Mouse (Mus musculus) lung, adult 2 months (tissue): ENCODE results near the gene Trip10. TPM values are rescaled to one million over a fixed set of nuclear protein-coding genes. Genes with fewer than 3 reads are reported as not detected.

Experiments used
- DNase-seq: peaks from one replicate; pipeline ENCODE4 v3.0.0; 2022
- H3K4me1 ChIP-seq: fragments of 200-500 bp; 2 replicates; pipeline ENCODE4 v1.6.1; 2011; ENCODE audit warnings: low read length; ENCODE audit not compliant: control insufficient read depth, insufficient read depth
- H3K4me3 ChIP-seq: fragments of 200-500 bp; replicated peaks from 2 replicates; pipeline ENCODE3; 2011; ENCODE audit warnings: low read depth, mild to moderate bottlenecking, control low read depth, low read length; ENCODE audit errors: extremely low read depth
- CTCF ChIP-seq: fragments of 200-500 bp; IDR thresholded peaks from 2 replicates; pipeline ENCODE4 v1.5.1; 2011; ENCODE audit warnings: mild to moderate bottlenecking, low read length, control low read depth; ENCODE audit not compliant: insufficient read depth
- POLR2A ChIP-seq: fragments of 200-500 bp; IDR thresholded peaks from 2 replicates; pipeline ENCODE4 v1.6.1; 2011; ENCODE audit warnings: low read depth, mild to moderate bottlenecking, control low read depth, low read length, borderline replicate concordance; ENCODE audit errors: extremely low read depth
- WGBS: fragments of 180-500 bp; shearing (Covaris S2); methylation state at CpG from one replicate; pipeline ENCODE4 v1.1.7; 2018; 5-methylcytosine and 5-hydroxymethylcytosine counted together
- polyA plus RNA-seq: library from polyadenylated mRNA; depleted of rRNA; stranded (reverse); fragments of >200 nt; gene quantifications from 2 replicates; pipeline ENCODE4 v1.2.3, GENCODE M21; 2012

Gene Trip10
- polyA plus RNA-seq, 1 experiment = 50.7 TPM

GRCm38 (mm10) chr17:57248771-57249170, 484 bp upstream of the Trip10 start:
- 4% methylated on average over 13 of the region's 13 CpGs for WGBS
- Histone ChIP-seq H3K4me1 (peaks cover 8% of the 10 kb centered on the region), H3K4me3 (peak overlapping the region; percentile 51)
- peak; percentile 39 for DNase-seq
- no peak for TF ChIP-seq CTCF
- TF ChIP-seq POLR2A = no peak

GRCm38 (mm10) chr17:57250461-57251160, 1.4 kb downstream of the Trip10 start:
- Histone ChIP-seq H3K4me3 (peak overlapping the region; percentile 94), H3K4me1 (peaks cover 8% of the 10 kb centered on the region)
- TF ChIP-seq POLR2A = peak; percentile 15; the same call in 1 of the 2 replicates
- TF ChIP-seq CTCF = no peak
- WGBS = 7% methylated on average over 33 of the region's 33 CpGs
- DNase-seq = peak; percentile 66

- TF ChIP-seq CTCF (no peak), POLR2A (no peak)
- WGBS = 98% methylated on average over 3 of the region's 3 CpGs
- no peak for DNase-seq
- Histone ChIP-seq H3K4me3 (no peak overlapping the region), H3K4me1 (peaks cover 8% of the 10 kb centered on the region)
These were observed 2.2 kb downstream of the Trip10 start for GRCm38 (mm10) chr17:57251431-57251830.

- TF ChIP-seq CTCF = no peak
- no peak for TF ChIP-seq POLR2A
These were observed 4.1 kb downstream of the Trip10 start for GRCm38 (mm10) chr17:57253306-57253705.

GRCm38 (mm10) chr17:57255354-57255753, 6.1 kb downstream of the Trip10 start:
- no peak for DNase-seq
- no peak for TF ChIP-seq CTCF
- no peak for TF ChIP-seq POLR2A
- 69% methylated on average over 14 of the region's 14 CpGs for WGBS
- Histone ChIP-seq H3K4me3 (no peak overlapping the region), H3K4me1 (no peaks in the 10 kb centered on the region)

More at GRCm38 (mm10) chr17:57253306-57253705, 4.1 kb downstream of the Trip10 start:
- peaks cover 4% of the 10 kb centered on the region for H3K4me1 ChIP-seq
- no peak for DNase-seq
- H3K4me3 ChIP-seq = no peak overlapping the region
- 56% methylated on average over 6 of the region's 6 CpGs for WGBS

- no peak for DNase-seq
- 94% methylated on average over 22 of the region's 22 CpGs for WGBS
- no peak overlapping the region for H3K4me3 ChIP-seq
- no peaks in the 10 kb centered on the region for H3K4me1 ChIP-seq
- TF ChIP-seq CTCF (no peak), POLR2A (no peak)
These were observed 7.7 kb downstream of the Trip10 start for GRCm38 (mm10) chr17:57256921-57257485.

- Histone ChIP-seq H3K4me1 (no peaks in the 10 kb centered on the region), H3K4me3 (no peak overlapping the region)
- no peak for DNase-seq
- TF ChIP-seq CTCF (no peak), POLR2A (no peak)
- WGBS = 97% methylated on average over 3 of the region's 3 CpGs
These were observed 8.9 kb downstream of the Trip10 start for GRCm38 (mm10) chr17:57258191-57258590.

GRCm38 (mm10) chr17:57259742-57260141, 10.5 kb downstream of the Trip10 start:
- DNase-seq = no peak
- 73% methylated on average over 8 of the region's 8 CpGs for WGBS
- TF ChIP-seq CTCF = no peak
- no peak overlapping the region for H3K4me3 ChIP-seq
- no peaks in the 10 kb centered on the region for H3K4me1 ChIP-seq

- 86% methylated on average over 9 of the region's 9 CpGs for WGBS
- DNase-seq = no peak
- TF ChIP-seq CTCF (no peak), POLR2A (no peak)
- Histone ChIP-seq H3K4me3 (no peak overlapping the region), H3K4me1 (no peaks in the 10 kb centered on the region; the same call in 1 of the 2 replicates)
These were observed 11.1 kb downstream of the Trip10 start for GRCm38 (mm10) chr17:57260351-57260750.

- WGBS = 91% methylated on average over 4 of the region's 4 CpGs
- DNase-seq = no peak
- Histone ChIP-seq H3K4me1 (peaks cover 3% of the 10 kb centered on the region; the same call in 1 of the 2 replicates), H3K4me3 (no peak overlapping the region)
- no peak for TF ChIP-seq CTCF
- TF ChIP-seq POLR2A = no peak
These were observed 12.0 kb downstream of the Trip10 start for GRCm38 (mm10) chr17:57261286-57261685.
